In genomic region chr10:83629190-83629781, GRCm38 (mm10) we compare ENCODE assay signal across 16 mouse cellular contexts. TPM values are rescaled to one million over a fixed set of nuclear protein-coding genes. Genes with fewer than 3 reads are reported as not detected.
DNase-seq lines count a peak whose midpoint lies in the region; ATAC-seq and TF ChIP-seq lines count a peak whose summit lies in the region.
"Had no signal": no experiment of that assay in that cellular context is flagged by ENCODE, and none has a peak within 500 bp of the region (broad histone marks: within the 10 kb centered on the region; RNA-seq: fewer than 3 reads in every experiment).

No protein-coding gene starts in this region.

- no peaks in the 10 kb centered on the region; the same call in 1 of the 2 replicates for H3K36me3 ChIP-seq in kidney, embryonic 16.5 days (ENCODE audit: insufficient read depth, low read length)
- peaks cover 63% of the 10 kb centered on the region for H3K36me3 ChIP-seq in embryonic facial prominence, embryonic 10.5 days (replicated peaks)
- H3K36me3 ChIP-seq in midbrain, embryonic 11.5 days (ENCODE audit: control insufficient read depth, insufficient read depth, low read length) = no peaks in the 10 kb centered on the region

- WGBS in kidney, embryonic 16.5 days = 46% methylated on average over 12 of the region's 12 CpGs
- WGBS in cerebellum, adult 2 months = 10% methylated on average over 12 of the region's 12 CpGs
- WGBS in embryonic facial prominence, embryonic 10.5 days = 86% methylated on average over 12 of the region's 12 CpGs
- 87% methylated on average over 12 of the region's 12 CpGs for whole genome bisulfite sequencing in midbrain, embryonic 11.5 days

- intact Hi-C loops in gastrocnemius, postnatal 14 days (cut with DNase I; ENCODE audit: low total_unique reads) = no loop called here

- TF ChIP-seq CTCF in cerebellum, adult 2 months (IDR thresholded peaks at IDR 0.05; ENCODE audit: borderline replicate concordance, insufficient read depth, low read depth, low read length) = no peak

- peak; percentile 73 for DNase-seq in cerebellum, adult 11-12 months
- DNase-seq in cerebellum, adult 11 months = no peak
- DNase-seq in kidney, adult 8-10 months = no peak
- DNase-seq in cerebellum, adult 2 months = peak; percentile 67 to 69
- DNase-seq in gastrocnemius, postnatal 14 days = peak; percentile 21
- no peak for DNase-seq in embryonic facial prominence, embryonic 10.5 days (ENCODE audit: low spot score)
- no peak for DNase-seq in midbrain, embryonic 11.5 days (ENCODE audit: low spot score, missing footprints)
- DNase-seq: adrenal gland, postnatal 25 days; embryo, embryonic 11 days; lung, embryonic 14.5 days; thymus, postnatal 36 days had no signal

- no peak overlapping the region for H3K4me2 ChIP-seq in kidney, embryonic 16.5 days (replicated peaks; ENCODE audit: low read depth, low read length)
- no peak overlapping the region for H3K4me2 ChIP-seq in midbrain, embryonic 11.5 days
- H3K4me2 ChIP-seq: limb, embryonic 15.5 days; lung, embryonic 14.5 days; neural tube, embryonic 15.5 days had no signal

- H3K27me3 ChIP-seq in kidney, embryonic 16.5 days (ENCODE audit: insufficient read depth, low read length) = no peaks in the 10 kb centered on the region
- H3K27me3 ChIP-seq in cerebellum, adult 2 months (ENCODE audit: control insufficient read depth, insufficient read depth, low read length) = no peaks in the 10 kb centered on the region
- H3K27me3 ChIP-seq in embryonic facial prominence, embryonic 10.5 days (replicated peaks; ENCODE audit: low read depth, poor library complexity, severe bottlenecking) = no peaks in the 10 kb centered on the region
- no peaks in the 10 kb centered on the region for H3K27me3 ChIP-seq in midbrain, embryonic 11.5 days (ENCODE audit: control insufficient read depth, insufficient read depth, low read length)
- H3K27me3 ChIP-seq: limb, embryonic 15.5 days; neural tube, embryonic 15.5 days had no signal

- H3K27ac ChIP-seq in kidney, embryonic 16.5 days (ENCODE audit: low read length) = peak overlapping the region; percentile 38; the same call in 1 of the 2 replicates
- H3K27ac ChIP-seq in cerebellum, adult 2 months (ENCODE audit: insufficient read depth, low read length) = peak overlapping the region; percentile 73
- H3K27ac ChIP-seq in embryonic facial prominence, embryonic 10.5 days (replicated peaks) = no peak overlapping the region
- H3K27ac ChIP-seq in midbrain, embryonic 11.5 days (ENCODE audit: low read depth, low read length) = no peak overlapping the region
- H3K27ac ChIP-seq: hindbrain, embryonic 10.5 days; limb, embryonic 15.5 days; neural tube, embryonic 15.5 days had no signal

- H3K4me3 ChIP-seq in kidney, embryonic 16.5 days (ENCODE audit: low read length) = no peak overlapping the region
- H3K4me3 ChIP-seq in cerebellum, adult 2 months (replicated peaks; ENCODE audit: insufficient read depth, low read depth, low read length) = no peak overlapping the region
- H3K4me3 ChIP-seq in embryonic facial prominence, embryonic 10.5 days = no peak overlapping the region
- no peak overlapping the region for H3K4me3 ChIP-seq in midbrain, embryonic 11.5 days (ENCODE audit: low read depth, low read length)
- H3K4me3 ChIP-seq: hindbrain, embryonic 10.5 days; limb, embryonic 15.5 days; neural tube, embryonic 15.5 days had no signal

- no peak for TF ChIP-seq POLR2A in cerebellum, adult 2 months (IDR thresholded peaks at IDR 0.05; ENCODE audit: borderline replicate concordance, insufficient read depth, low read length)

- no peak overlapping the region for H3K9ac ChIP-seq in kidney, embryonic 16.5 days (replicated peaks; ENCODE audit: low read length)
- no peak overlapping the region for H3K9ac ChIP-seq in midbrain, embryonic 11.5 days (ENCODE audit: low read length)
- H3K9ac ChIP-seq: limb, embryonic 15.5 days; lung, embryonic 14.5 days; neural tube, embryonic 15.5 days had no signal

- peaks cover 22% of the 10 kb centered on the region for H3K4me1 ChIP-seq in kidney, embryonic 16.5 days (ENCODE audit: insufficient read depth, low read length)
- H3K4me1 ChIP-seq in cerebellum, adult 2 months (ENCODE audit: control insufficient read depth, insufficient read depth, low read length) = peaks cover 69% of the 10 kb centered on the region
- H3K4me1 ChIP-seq in embryonic facial prominence, embryonic 10.5 days = peaks cover 8% of the 10 kb centered on the region
- H3K4me1 ChIP-seq in midbrain, embryonic 11.5 days (ENCODE audit: control insufficient read depth, insufficient read depth, low read length) = peaks cover under 1% of the 10 kb centered on the region; the same call in 1 of the 2 replicates

- no peaks in the 10 kb centered on the region for H3K9me3 ChIP-seq in kidney, embryonic 16.5 days (ENCODE audit: low read length)
- H3K9me3 ChIP-seq in embryonic facial prominence, embryonic 10.5 days = no peaks in the 10 kb centered on the region
- H3K9me3 ChIP-seq in midbrain, embryonic 11.5 days (ENCODE audit: control insufficient read depth, low read length) = no peaks in the 10 kb centered on the region
- H3K9me3 ChIP-seq: hindbrain, embryonic 10.5 days; limb, embryonic 15.5 days; neural tube, embryonic 15.5 days had no signal

- peak; percentile 85 for ATAC-seq in kidney, embryonic 16.5 days (ENCODE audit: low FRiP score, low TSS enrichment)
- no peak for ATAC-seq in midbrain, embryonic 11.5 days (ENCODE audit: low FRiP score)
- ATAC-seq: forebrain, embryonic 14.5 days had no signal

RNA-seq across cellular contexts. Expression of gene Appl2, which starts 19.3 kb away (rescaled TPM):
- 48.2 and 49.0 TPM in 2 replicates for polyA plus RNA-seq in kidney, embryonic 16.5 days (2015; fragmentation: Nextera tagmentation; extraction: Ambion mirVana)
- polyA plus RNA-seq in cerebellum, adult 2 months (2012; rRNA removed) = 307 and 318 TPM in 2 replicates
- 10 to 100 TPM; 14.2 to 15.8 TPM for total RNA-seq in gastrocnemius, postnatal 14 days (2021)
- 39.6 and 40.6 TPM in 2 replicates for polyA plus RNA-seq in embryonic facial prominence, embryonic 10.5 days (2016; fragmentation: Nextera tagmentation; extraction: Ambion mirVana)
- polyA plus RNA-seq in midbrain, embryonic 11.5 days (2014; fragmentation: Nextera tagmentation; extraction: Ambion mirVana) = 28.2 and 28.7 TPM in 2 replicates

Comparison
In these comparisons a context has a peak if more than half of its experiments do, and no peak if none do; other contexts are left out.
1. DNase-seq: peak in cerebellum, adult 11-12 months (single experiment), cerebellum, adult 2 months (2 of 2) and gastrocnemius, postnatal 14 days (single experiment); none in cerebellum, adult 11 months (single experiment), kidney, adult 8-10 months (0 of 2), embryonic facial prominence, embryonic 10.5 days (single experiment) and midbrain, embryonic 11.5 days (single experiment).
2. H3K27ac ChIP-seq: peak in kidney, embryonic 16.5 days (single experiment) and cerebellum, adult 2 months (single experiment); none in embryonic facial prominence, embryonic 10.5 days (single experiment) and midbrain, embryonic 11.5 days (single experiment).